Mouse (Mus musculus) limb, embryonic 15.5 days (tissue): ENCODE measurements at regions not wholly inside any gene's neighbourhood (a gene's known extent, or its start where the extent isn't known, plus 50 kb on each side); places are given as distances from the start of the nearest gene placed in this dataset.

Source experiments
- ATAC-seq: fragments of 200-750 bp; cut with Nextera tagmentation; 2 replicates; pipeline ENCODE4 v1.8.0; 2017; ENCODE audit warnings: low read depth, moderate TSS enrichment; ENCODE audit not compliant: insufficient number of reproducible peaks, low FRiP score, low TSS enrichment
- H3K27ac ChIP-seq: fragments of 300-500 bp; sonication (generic); 2 replicates; pipeline ENCODE4 v1.5.1; 2015; ENCODE audit warnings: moderate library complexity, mild to moderate bottlenecking, inconsistent platforms
- H3K27me3 ChIP-seq: fragments of 300-500 bp; sonication (generic); 2 replicates; pipeline ENCODE4 v1.6.1; 2015; ENCODE audit warnings: inconsistent platforms
- H3K36me3 ChIP-seq: fragments of 300-500 bp; sonication (generic); 2 replicates; pipeline ENCODE4 v1.6.1; 2015; ENCODE audit warnings: inconsistent platforms
- H3K4me1 ChIP-seq: fragments of 300-500 bp; sonication (generic); 2 replicates; pipeline ENCODE4 v1.6.1; 2015; ENCODE audit warnings: inconsistent platforms
- H3K4me2 ChIP-seq: fragments of 300-500 bp; sonication (generic); 2 replicates; pipeline ENCODE4 v1.6.1; 2015; ENCODE audit warnings: mild to moderate bottlenecking, inconsistent platforms
- H3K4me3 ChIP-seq: fragments of 300-500 bp; sonication (generic); 2 replicates; pipeline ENCODE4 v1.5.1; 2015; ENCODE audit warnings: mild to moderate bottlenecking, inconsistent platforms
- H3K9ac ChIP-seq: fragments of 300-500 bp; sonication (generic); 2 replicates; pipeline ENCODE4 v1.6.1; 2015; ENCODE audit warnings: inconsistent platforms
- H3K9me3 ChIP-seq: fragments of 300-500 bp; sonication (generic); 2 replicates; pipeline ENCODE4 v1.6.1; 2016; ENCODE audit warnings: inconsistent platforms
- WGBS: fragments of 180-500 bp; shearing (Covaris S2); methylation state at CpG from one replicate; pipeline ENCODE4 v1.1.7; 2015; 5-methylcytosine and 5-hydroxymethylcytosine counted together

DNA sequence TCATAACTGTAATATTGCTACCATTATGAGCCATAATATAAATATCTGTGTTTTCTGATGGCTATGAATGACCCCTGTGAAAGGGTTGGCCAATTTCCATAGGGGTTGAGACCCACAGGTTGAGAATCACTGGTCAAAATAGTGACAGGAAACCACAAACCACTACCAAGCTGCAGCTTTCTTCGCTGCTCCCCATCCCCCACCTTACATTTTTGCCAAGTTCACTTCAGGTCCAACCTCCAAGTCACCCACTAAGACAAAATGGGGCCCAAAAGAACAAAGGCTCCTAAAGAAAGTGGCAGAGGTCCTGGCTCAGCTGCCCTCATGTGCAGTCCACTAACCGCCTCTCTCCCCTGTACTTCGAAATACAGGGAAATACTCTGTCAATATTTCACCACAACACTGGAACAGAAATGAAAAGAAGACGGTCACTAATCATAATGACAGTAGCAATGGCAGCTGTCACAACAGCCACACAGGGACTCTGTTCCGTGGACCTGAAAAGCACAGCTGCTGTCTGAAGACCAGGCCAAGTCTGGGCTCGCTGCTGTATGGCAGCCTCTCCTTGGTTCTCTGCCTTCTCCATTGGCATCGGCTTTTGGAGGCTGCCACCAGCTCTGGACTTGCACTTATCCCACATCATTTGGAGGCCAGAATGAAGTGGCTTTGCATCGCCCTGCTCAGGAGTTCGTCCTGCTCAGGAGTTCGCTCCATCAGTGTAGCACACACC lies 257.3 kb upstream of the Kdm8 start:
- no peaks in the 10 kb centered on the region for H3K36me3 ChIP-seq
- no peaks in the 10 kb centered on the region for H3K27me3 ChIP-seq
- H3K27ac ChIP-seq = no peak overlapping the region
- ATAC-seq = no peak
- WGBS = 88% methylated on average over 10 of the region's 10 CpGs
- H3K4me3 ChIP-seq = no peak overlapping the region
- H3K4me1 ChIP-seq = no peaks in the 10 kb centered on the region
- no peaks in the 10 kb centered on the region for H3K9me3 ChIP-seq
- H3K4me2 ChIP-seq = no peak overlapping the region
- H3K9ac ChIP-seq = no peak overlapping the region

DNA sequence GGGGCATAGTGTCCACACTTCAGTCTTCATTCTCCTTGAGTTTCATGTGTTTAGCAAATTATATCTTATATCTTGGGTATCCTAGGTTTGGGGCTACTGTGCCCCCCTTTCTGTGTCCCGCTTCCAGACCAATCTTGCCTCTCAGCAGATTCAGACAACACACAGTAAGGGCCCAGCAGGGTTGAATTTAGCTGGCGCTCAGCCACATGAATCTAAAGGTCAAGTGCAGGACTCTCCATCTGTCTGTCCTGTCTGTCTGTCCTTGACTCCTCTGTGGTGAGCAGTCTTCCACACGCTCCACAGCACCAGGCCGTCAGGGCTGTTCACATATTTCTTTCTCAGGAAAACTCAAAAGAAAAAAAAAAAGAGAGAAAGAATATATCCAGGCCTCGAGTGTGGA lies 255.5 kb upstream of the Kdm8 start:
- no peaks in the 10 kb centered on the region for H3K4me1 ChIP-seq
- no peak overlapping the region for H3K4me3 ChIP-seq
- H3K9me3 ChIP-seq = no peaks in the 10 kb centered on the region
- no peaks in the 10 kb centered on the region for H3K27me3 ChIP-seq
- no peak for ATAC-seq
- H3K36me3 ChIP-seq = no peaks in the 10 kb centered on the region
- H3K4me2 ChIP-seq = no peak overlapping the region
- H3K9ac ChIP-seq = no peak overlapping the region
- no peak overlapping the region for H3K27ac ChIP-seq
- 73% methylated on average over 5 of the region's 5 CpGs for WGBS

DNA sequence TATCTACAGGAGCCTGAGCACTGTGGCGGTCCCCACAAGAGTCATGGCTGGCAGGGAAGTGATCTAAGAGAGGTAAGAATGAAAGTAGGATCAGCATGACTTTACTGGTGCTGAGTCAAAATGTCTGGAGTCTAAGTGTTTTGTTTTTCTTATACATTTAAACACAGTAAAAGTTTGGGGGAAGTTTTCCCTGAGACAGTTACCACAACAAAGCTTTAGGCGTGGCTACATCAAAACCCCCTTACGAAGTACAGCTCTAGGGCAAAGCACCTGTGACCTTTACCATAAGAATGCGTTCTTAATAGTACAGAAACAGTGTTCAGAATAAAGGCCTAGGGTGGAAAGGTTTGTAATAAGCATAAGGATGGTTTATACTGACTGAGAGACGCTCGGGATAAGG lies 254.4 kb upstream of the Kdm8 start:
- Histone ChIP-seq H3K27ac (no peak overlapping the region), H3K9ac (no peak overlapping the region), H3K4me3 (no peak overlapping the region), H3K36me3 (no peaks in the 10 kb centered on the region), H3K4me1 (no peaks in the 10 kb centered on the region), H3K9me3 (no peaks in the 10 kb centered on the region), H3K27me3 (no peaks in the 10 kb centered on the region), H3K4me2 (no peak overlapping the region)
- no peak for ATAC-seq
- WGBS = 74% methylated on average over 6 of the region's 6 CpGs

DNA sequence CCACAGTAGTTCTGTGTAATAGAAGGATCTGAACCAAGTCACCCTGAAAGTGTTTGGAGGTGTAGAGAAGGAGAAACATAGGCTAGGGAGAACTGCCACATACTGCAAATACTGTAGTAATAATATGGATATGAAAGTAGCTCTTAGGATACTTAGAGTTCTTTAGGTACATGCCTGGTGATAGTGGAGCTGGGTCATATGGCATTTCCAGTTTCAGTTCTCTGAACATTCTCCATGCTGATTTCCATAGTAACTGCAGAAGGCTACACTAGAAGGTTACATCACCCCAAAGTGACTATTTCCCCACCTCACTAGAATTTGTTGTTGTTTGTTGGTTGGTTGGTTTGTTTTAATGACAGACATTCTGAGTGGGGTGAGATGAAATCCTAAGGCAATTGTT lies 253.2 kb upstream of the Kdm8 start:
- Histone ChIP-seq H3K9ac (no peak overlapping the region), H3K9me3 (no peaks in the 10 kb centered on the region), H3K27me3 (no peaks in the 10 kb centered on the region), H3K4me2 (no peak overlapping the region), H3K36me3 (no peaks in the 10 kb centered on the region), H3K4me1 (no peaks in the 10 kb centered on the region), H3K4me3 (no peak overlapping the region), H3K27ac (no peak overlapping the region)
- no peak for ATAC-seq

DNA sequence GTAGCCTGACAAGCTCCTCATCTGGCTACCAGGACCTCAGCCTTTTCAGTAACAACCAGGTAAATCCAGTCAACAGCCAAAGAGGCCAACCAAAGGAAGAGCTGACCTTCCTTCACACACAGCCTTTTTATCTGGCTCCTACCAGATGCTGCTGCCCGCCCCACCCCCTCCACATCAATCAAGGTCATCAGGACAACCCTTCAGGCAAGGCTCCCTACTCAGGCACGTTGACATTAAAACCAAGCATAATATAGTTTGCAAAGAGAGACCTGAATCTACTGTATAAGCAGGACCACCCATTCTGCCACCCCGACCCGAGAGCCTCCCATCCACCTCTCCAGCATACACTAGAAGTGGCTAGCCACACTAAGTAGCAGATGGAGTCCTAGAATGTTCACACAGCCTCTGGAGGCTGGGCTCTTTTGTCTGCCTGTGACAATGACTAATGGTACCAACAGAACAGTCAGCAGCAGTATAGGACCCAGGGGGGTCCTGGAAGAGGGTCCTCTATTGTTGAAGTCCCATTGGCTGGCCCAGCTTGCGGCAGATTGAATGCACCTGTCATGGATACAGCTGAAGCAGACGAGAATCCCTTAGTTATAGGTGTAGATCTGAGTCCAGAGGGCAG lies 233.0 kb upstream of the Kdm8 start:
- Histone ChIP-seq H3K9me3 (no peaks in the 10 kb centered on the region), H3K27ac (no peak overlapping the region), H3K27me3 (no peaks in the 10 kb centered on the region), H3K4me2 (no peak overlapping the region), H3K36me3 (no peaks in the 10 kb centered on the region), H3K4me3 (no peak overlapping the region), H3K9ac (no peak overlapping the region), H3K4me1 (no peaks in the 10 kb centered on the region)
- ATAC-seq = no peak
- 66% methylated on average over 6 of the region's 6 CpGs for WGBS

DNA sequence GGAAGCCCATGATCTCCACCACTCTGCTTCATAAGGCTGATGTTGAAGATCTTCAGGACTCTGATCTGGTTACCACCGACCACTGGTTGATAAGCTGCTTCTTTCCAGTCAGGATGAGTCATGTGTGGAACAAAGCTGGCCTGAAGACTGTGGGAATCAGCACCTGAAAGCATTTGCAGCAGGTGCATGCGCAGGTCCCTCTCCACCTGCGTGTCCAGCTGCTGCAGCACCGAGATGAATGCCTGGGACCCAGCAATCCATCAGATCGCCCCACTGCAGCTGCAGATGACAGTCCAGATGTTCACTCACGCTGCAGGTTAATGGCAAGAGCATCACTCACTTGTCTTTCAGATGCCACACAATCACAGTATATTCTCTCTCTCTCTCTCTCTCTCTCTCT lies 230.4 kb upstream of the Kdm8 start:
- no peak overlapping the region for H3K4me2 ChIP-seq
- H3K36me3 ChIP-seq = no peaks in the 10 kb centered on the region
- no peaks in the 10 kb centered on the region for H3K27me3 ChIP-seq
- no peaks in the 10 kb centered on the region for H3K4me1 ChIP-seq
- WGBS = 74% methylated on average over 6 of the region's 6 CpGs
- H3K9ac ChIP-seq = no peak overlapping the region
- ATAC-seq = no peak
- no peak overlapping the region for H3K4me3 ChIP-seq
- no peaks in the 10 kb centered on the region for H3K9me3 ChIP-seq
- no peak overlapping the region for H3K27ac ChIP-seq

DNA sequence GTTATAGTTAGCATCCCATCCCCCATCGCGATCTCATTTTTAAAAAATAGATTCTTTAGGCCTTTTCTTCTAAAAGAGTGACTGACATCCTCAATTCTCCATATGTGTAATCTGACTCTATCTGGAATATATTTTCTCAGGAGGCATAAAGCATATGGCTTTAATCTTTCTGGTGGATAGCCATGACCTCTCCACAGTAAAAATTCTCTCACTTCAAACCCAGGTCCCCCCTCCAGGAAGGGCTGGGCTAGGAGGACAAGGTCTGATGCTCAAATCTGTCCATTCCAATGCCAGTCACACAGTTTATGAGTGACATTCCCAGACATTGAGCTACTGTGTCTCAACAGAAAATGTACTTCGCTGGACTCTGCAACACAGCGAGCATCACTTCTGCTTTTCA lies 226.8 kb upstream of the Kdm8 start:
- ATAC-seq = no peak
- H3K4me1 ChIP-seq = no peaks in the 10 kb centered on the region
- no peak overlapping the region for H3K9ac ChIP-seq

DNA sequence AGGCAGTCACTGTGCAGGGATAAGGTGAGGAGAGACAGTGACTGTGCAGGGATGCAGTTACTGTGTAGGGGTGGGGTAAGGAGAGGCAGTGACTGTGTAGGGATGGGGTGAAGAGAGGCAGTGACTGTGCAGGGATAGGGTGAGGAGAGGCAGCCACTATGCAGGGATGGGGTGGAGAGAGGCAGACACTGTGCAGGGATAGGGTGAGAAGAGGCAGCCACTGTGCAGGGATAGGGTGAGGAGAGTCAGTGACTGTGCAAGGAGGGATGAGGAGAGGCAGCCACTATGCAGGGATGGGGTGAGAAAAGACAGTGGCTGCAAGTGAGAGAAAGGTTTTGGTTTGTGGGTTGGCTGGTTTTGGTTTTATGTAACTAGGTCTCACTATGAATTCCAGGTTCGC lies 221.8 kb upstream of the Kdm8 start:
- no peaks in the 10 kb centered on the region for H3K36me3 ChIP-seq
- no peak overlapping the region for H3K9ac ChIP-seq
- no peaks in the 10 kb centered on the region for H3K9me3 ChIP-seq
- 92% methylated on average over 1 of the region's 1 CpGs for WGBS
- H3K4me3 ChIP-seq = no peak overlapping the region
- ATAC-seq = no peak
- no peak overlapping the region for H3K27ac ChIP-seq
- no peaks in the 10 kb centered on the region for H3K27me3 ChIP-seq
- H3K4me2 ChIP-seq = no peak overlapping the region
- H3K4me1 ChIP-seq = no peaks in the 10 kb centered on the region

More for the DNA sequence above, 226.8 kb upstream of the Kdm8 start:
- 82% methylated on average over 4 of the region's 4 CpGs for WGBS
- Histone ChIP-seq H3K27ac (no peak overlapping the region), H3K9me3 (no peaks in the 10 kb centered on the region), H3K4me2 (no peak overlapping the region), H3K36me3 (no peaks in the 10 kb centered on the region), H3K27me3 (no peaks in the 10 kb centered on the region), H3K4me3 (no peak overlapping the region)

DNA sequence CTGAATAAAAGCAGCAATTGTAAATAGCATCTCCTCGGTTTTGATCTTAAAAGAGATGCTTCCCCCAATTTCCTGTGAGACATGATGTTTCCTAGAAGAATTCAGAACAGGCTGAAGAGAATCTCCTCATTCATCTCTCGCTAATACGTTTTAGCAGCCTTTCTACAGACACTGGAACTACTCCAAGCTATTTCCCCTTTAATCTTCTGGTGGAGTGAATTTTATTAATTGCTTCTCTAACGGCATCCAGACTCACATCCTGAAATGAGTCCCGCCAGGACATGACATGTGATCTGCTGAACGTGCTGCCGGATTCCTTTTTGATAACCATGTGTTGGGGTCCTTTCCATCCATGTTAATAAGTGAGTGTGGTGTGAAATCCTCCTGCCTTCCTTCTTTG lies 209.6 kb upstream of the Kdm8 start:
- Histone ChIP-seq H3K27ac (no peak overlapping the region), H3K4me1 (no peaks in the 10 kb centered on the region), H3K4me3 (no peak overlapping the region), H3K36me3 (no peaks in the 10 kb centered on the region), H3K27me3 (no peaks in the 10 kb centered on the region; the same call in 1 of the 2 replicates), H3K9me3 (no peaks in the 10 kb centered on the region), H3K9ac (no peak overlapping the region), H3K4me2 (no peak overlapping the region)
- WGBS = 25% methylated on average over 7 of the region's 7 CpGs
- no peak for ATAC-seq

DNA sequence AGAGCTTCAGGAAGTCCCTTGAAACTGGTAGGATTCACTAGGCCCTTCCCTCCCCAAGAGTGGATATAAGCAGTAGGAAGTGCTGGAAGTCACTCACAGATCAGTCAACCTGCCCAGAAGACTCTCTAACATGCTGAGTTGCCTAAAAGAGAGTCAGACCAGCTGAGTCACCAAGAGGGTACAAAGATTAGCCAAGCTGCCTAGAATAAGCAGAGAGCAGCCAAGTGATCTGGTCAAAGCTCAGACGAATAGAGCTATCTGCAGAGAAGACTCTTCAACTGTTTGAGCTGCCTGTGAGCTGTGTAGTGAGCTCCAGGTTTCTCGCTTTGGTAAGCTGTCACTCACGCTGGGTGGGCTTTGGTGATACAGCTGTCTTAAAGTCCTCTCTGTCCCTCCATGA lies 207.4 kb upstream of the Kdm8 start:
- ATAC-seq = no peak
- Histone ChIP-seq H3K27me3 (no peaks in the 10 kb centered on the region), H3K4me2 (no peak overlapping the region), H3K4me3 (no peak overlapping the region), H3K36me3 (no peaks in the 10 kb centered on the region), H3K9ac (no peak overlapping the region), H3K27ac (no peak overlapping the region), H3K4me1 (no peaks in the 10 kb centered on the region), H3K9me3 (no peaks in the 10 kb centered on the region)
- 91% methylated on average over 3 of the region's 3 CpGs for WGBS

DNA sequence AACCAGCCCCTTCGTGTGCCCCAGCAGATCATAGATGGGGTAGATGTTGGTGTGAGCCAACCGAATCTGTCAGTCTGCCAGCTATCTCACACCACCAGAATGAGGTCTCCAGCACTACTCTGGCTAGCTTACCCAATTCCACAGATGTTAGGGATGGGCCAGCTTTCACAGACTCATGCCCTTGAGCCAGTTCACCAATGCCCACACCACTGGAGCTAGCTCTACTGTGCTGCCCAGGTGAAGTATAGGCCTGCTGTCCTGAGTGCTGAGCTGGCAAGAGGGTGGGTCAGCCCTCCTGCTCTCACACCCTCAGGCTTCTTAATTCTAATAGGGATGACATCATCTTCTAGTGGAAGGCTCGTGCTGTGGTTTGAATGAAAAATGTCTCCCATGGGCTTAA lies 201.5 kb upstream of the Kdm8 start:
- Histone ChIP-seq H3K27ac (no peak overlapping the region), H3K27me3 (0 out of 2 replicates have a peak, but pooled peaks cover 5% of the 10 kb centered on the region), H3K36me3 (no peaks in the 10 kb centered on the region), H3K4me2 (no peak overlapping the region), H3K4me1 (peaks cover 10% of the 10 kb centered on the region; the same call in 1 of the 2 replicates), H3K9ac (no peak overlapping the region), H3K4me3 (no peak overlapping the region), H3K9me3 (no peaks in the 10 kb centered on the region)
- ATAC-seq = peak; percentile 46; the same call in 1 of the 2 replicates
- WGBS = 60% methylated on average over 3 of the region's 3 CpGs

DNA sequence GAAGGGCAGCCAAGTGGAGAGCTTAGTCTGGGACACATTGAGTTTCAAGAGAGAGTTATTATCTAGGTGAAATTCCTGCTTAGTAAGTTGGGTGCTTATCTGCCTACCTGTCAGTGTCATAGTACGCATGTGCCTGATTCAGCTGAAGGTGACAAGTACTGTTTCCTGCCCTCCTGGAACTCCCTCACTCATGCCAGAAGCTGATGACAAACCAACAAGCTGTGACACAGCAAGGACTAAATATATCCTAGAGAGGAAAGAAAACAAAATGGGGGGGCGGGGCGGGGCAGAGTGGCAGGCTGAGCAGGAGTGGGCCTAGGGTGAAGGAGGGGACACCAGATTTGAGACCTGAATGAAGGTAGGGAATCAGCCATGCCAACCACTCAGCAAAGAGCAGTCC lies 196.1 kb upstream of the Kdm8 start:
- peaks cover 7% of the 10 kb centered on the region for H3K4me1 ChIP-seq

More for the DNA sequence above, 196.1 kb upstream of the Kdm8 start:
- Histone ChIP-seq H3K9me3 (no peaks in the 10 kb centered on the region), H3K9ac (no peak overlapping the region), H3K4me3 (no peak overlapping the region), H3K27me3 (0 out of 2 replicates have a peak, but pooled peaks cover 5% of the 10 kb centered on the region), H3K4me2 (no peak overlapping the region), H3K36me3 (no peaks in the 10 kb centered on the region), H3K27ac (no peak overlapping the region)
- 90% methylated on average over 3 of the region's 3 CpGs for WGBS
- no peak for ATAC-seq
